Mouse (Mus musculus) lung, postnatal 10 days (tissue): Measurements from ENCODE around the gene Ddah2.

Experiments used
- DNase-seq: peaks from one replicate; pipeline ENCODE4 v3.0.0; 2021

The Ddah2 gene

DNA sequence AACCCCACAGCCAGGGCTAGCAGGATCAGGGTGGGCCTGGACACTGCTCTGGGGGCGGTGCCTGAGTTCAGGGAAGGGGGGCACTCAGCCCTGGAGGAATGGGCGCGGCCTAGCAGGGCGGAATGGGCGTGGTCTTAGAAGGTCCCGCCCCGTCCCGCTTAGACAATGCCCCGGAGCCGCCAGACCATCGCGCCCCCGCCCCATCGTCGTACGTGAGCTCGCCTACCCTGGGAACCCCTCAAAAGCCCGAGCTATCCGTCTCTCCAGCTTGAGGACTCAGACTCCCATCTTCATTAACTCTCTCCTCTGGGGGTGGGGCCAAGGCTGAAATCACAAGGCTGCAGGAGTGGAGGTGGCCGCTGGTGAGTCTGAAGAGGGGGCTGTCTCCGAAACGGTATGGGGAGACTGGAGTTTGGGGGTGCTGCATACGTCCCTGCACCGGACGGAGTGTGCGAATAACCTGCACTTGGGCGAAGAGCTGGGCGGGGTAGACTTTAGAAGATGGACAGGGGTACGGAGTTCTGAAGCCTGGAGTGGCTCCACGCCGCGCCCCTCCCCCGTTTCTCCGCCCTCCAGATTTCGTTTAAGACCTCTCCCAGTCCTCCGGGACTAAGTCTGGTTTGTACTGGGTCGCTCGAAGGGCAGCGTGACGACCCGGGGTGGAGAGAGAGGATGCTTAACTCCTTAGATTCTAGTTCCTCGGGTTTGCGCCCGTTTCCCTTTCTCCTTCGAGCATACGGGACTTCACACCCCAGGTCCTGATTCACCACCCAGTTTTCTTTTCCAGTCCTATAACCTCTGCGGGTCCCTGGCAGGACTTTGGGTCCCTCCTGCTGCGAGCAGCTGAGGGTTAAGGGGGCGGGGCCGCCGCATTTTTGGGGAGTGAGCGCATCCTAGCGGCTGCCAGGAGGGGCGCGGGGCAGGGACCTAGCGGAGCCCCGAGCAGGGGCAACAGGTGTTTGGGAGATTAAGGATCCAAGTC is at the start of gene Ddah2:
Ddah2 (plus strand) TSS at position 125 of the 982 bp plus-strand sequence.
- DNase-seq: peak; percentile 97

DNA sequence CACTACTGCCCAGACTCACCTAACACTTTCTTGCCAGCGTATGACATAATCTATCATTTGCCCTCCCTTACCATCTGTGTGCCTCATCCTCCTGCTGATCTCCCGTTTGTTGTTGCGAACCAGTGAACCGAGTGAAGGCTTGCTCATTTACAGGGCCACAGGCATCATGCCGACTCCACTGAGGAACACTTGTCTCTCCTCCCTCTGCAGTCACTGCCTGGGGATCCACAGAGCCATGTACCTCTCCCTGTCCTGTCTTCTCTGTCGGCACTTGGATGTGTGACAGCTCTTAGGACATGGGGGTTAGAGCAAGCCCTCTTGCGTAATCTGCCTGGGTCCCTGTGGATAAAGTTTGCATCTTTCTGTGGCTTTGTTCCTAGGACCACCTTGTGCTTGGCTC is 49.2 kb upstream of the Ddah2 start:
- DNase-seq: no peak

DNA sequence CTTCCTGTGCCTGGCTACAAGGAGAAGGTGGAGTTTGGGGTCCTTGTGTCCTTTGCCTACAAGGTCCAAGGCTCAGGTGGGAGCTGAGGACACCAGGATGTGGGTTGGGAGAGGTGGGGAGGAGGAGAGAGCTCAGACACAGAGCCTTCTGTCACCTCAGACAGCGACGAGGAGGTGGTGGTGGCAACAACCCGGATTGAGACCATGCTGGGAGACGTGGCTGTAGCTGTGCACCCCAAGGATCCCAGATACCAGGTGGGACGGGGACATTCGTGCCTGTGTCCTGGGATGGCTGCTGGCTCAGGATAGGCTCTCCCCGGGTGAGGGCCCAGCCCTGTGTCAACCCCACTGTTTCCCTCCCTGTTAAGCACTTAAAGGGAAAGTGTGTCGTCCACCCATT is 47.4 kb upstream of the Ddah2 start:
- no peak for DNase-seq

DNA sequence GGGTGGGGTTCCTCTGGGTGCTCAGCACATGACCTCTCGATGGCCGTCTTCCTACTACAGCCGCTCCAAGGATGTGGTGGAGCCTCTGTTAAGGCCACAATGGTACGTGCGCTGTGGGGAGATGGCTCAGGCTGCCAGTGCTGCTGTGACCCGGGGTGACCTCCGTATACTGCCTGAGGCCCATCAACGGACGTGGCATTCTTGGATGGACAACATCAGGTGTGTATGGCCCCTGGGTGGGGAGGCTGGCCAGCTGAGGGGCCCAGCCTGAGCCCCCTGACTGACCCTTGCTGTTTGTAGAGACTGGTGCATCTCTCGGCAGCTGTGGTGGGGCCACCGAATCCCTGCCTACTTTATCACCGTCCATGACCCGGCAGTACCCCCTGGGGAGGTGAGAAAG is 46.4 kb upstream of the Ddah2 start:
- DNase-seq: no peak

DNA sequence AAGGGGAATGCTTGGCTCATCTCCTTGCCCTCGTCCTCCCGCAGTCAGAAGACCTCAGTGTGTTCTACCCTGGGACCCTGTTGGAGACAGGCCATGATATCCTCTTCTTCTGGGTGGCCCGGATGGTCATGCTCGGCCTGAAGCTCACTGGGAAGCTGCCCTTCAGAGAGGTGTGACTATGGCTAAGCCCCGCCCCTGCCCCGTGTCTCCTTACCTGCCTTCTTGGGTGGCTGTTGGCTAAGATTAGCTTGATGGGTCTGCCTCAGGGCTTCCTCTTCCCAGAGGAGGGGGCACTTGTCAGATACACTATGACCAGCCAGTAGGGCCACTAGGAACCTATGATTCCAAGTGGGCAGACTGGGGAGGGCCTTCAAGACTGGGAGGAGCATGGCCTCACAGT is 45.6 kb upstream of the Ddah2 start:
- no peak for DNase-seq

DNA sequence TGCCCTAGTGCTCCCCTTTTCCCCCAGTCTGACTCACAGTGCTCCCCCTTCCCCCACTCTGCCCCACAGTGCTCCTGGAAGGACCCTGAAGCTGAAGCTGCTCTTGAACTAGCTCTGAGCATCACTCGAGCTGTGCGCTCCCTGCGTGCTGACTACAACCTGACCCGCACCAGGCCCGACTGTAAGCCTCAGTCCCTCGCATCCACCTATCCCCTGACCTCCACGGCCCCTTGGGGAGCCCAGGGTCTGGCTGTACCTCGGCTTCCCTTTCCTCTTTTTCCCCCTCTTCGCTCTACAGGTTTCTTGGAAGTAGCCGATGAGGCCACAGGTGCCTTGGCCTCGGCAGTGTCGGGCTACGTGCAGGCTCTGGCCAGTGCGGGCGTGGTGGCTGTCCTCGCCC is 43.5 kb upstream of the Ddah2 start:
- no peak for DNase-seq

GRCm38 (mm10) chr17:35016376-35016775 is 42.5 kb upstream of the Ddah2 start, which contains the start of gene Vwa7:
Gene Vwa7 (plus strand): TSS chr17:35016579.
- DNase-seq: peak; percentile 52

DNA sequence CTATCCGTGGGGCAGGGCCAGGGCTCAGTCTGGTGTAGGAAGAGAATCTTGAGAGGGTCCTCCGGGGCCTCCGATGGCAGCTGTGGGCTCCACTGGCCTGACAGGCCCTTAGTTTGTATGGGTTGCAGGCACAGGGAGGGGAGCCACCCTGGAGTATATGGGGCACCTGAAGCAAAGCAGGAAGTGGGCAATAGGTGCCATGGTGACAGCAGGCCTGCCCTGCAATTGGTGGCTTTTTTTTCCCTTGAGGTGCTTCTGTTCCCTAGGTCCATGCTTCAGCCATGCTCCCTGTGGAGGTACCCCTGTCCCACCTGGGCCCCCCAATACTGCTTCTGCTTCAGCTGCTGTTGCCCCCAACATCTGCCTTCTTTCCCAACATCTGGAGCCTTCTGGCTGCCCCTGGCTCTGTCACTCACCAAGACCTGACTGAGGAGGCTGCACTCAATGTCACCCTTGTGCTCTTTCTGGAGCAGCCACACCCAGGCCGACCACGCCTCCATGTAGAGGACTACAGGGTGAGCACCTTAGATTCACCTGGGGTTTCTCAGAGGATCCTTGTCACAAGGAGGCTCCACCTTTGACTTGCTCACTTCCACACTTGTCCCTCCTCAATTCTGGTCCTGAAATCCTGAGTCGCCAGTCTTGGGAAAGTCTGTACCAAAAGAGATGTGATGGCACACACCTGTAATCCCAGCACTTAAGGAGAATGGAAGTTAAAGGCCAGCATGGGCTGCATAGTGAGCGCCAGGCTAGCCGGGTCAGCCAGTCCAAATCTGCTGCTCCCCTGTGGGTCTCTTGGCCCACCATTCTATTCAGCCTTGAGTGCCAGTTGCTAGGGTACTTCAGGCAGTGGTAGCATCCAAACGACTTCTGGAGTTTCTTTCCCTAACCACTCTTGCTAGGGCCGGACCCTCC is 41.8 kb upstream of the Ddah2 start:
- no peak for DNase-seq

DNA sequence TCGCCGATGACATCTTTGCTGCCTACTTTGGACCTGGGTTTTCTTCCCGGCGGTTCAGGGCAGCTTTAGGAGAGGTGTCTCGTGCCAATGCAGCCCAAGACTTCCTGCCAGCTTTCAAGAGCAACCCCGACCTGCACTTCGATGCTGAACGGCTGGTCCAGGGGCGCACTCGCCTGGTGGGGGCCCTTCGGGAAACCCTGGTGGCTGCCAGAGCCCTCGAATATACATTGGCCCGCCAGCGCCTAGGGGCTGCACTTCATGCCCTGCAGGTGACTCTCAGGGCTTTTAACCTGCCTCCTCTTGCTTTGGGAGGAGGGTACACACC is 41.2 kb upstream of the Ddah2 start:
- no peak for DNase-seq

GRCm38 (mm10) chr17:35018171-35018570 is 40.7 kb upstream of the Ddah2 start:
- no peak for DNase-seq

GRCm38 (mm10) chr17:35019894-35020293 is 38.9 kb upstream of the Ddah2 start:
- no peak for DNase-seq

- no peak for DNase-seq
These were observed 38.3 kb upstream of the Ddah2 start for GRCm38 (mm10) chr17:35020551-35020950.

GRCm38 (mm10) chr17:35021163-35021808 is 37.5 kb upstream of the Ddah2 start:
- peak; percentile 94 for DNase-seq

DNA sequence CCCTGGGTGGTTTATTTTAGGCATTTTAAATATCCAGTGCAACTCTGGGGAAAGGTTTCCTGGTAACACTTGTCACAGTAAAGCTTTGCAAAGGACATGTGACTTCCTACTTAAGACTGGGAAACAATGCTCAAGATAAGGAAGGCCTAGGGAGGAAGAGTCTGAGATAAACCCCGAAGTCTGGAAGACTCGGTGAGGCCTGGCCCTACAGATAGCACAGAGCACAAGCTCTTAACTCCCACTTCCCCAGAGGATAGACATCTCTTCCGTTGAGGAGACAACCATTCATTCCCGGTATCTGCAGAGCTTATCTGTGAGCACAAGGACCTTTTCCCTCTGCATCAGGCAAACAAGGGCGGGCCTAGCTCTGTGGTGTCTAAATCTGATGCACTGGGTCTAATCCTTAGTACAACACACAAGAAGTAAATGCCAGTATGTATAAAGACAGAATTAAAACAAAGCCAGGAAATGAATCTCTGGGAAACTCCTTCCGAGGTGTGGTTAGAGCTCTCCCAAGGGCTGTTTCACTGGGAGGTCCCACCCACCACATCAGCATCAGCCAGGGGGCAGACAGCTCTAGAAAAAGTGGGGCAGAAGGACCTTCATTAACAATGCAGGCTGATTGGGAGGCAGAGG is 36.9 kb upstream of the Ddah2 start:
- DNase-seq: peak; percentile 75

- DNase-seq: no peak
These were observed 36.2 kb upstream of the Ddah2 start for GRCm38 (mm10) chr17:35022541-35023060.

GRCm38 (mm10) chr17:35023221-35023620 is 35.6 kb upstream of the Ddah2 start:
- no peak for DNase-seq

DNA sequence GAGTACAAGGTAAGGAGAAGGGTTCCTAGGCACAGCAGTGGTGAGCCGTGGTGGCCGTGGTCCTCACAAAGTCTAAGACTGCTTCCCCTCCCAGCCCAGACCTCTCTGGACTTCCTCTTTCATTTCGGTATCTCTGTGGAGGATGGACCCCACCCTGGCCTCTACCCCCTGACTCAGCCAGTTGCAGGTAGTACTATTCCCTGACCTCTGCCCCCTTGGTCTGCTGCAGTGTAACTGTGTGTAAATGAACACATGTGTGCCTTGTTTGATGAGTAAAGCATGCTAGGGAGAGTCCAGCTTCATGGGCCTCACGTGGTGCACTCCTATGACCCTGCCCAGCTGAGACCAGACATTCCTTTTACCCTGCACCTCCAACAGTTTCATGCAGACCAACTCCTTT is 35.1 kb upstream of the Ddah2 start:
- no peak for DNase-seq

- no peak for DNase-seq
These were observed 34.6 kb upstream of the Ddah2 start for GRCm38 (mm10) chr17:35024261-35024660.

DNA sequence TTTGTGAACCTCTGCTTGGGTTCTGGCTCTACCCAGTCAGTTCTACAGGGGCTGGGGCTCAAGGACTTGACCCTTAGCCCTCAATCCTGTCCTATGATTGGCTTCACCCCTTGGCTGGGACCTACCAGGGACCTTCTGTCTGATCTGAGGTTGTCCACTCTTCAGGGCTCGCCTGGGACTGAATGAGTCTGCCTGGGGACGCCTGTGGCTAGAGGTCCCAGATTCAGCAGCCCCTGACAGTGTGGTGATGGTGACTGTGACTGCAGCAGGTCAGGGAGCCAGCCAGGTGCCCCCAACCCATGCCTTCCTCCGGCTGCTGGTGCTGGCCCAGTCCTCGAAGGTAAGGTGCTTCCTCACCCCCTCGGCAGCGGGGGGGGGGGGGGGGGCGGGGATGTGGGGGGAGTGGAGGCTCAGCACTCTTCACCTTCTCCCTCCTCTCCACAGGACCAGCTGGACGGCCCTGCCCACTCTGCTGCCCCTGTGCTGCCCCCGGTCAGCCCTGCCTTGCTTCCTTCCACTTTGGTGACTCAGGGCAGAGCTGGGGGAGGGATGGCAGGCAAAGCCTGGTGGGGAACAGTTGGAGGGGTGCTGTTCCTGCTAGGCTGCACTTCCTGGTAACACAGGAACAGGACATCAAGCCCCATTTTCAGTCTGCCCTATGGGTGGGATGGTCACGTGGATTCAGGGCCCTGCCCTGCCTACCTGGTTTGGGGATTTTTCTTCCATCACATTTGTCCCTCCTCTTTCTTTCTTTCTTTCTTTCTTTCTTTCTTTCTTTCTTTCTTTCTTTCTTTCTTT is 33.9 kb upstream of the Ddah2 start:
- DNase-seq: peak; percentile 50

GRCm38 (mm10) chr17:35026206-35026605 is 32.6 kb upstream of the Ddah2 start:
- no peak for DNase-seq

DNA sequence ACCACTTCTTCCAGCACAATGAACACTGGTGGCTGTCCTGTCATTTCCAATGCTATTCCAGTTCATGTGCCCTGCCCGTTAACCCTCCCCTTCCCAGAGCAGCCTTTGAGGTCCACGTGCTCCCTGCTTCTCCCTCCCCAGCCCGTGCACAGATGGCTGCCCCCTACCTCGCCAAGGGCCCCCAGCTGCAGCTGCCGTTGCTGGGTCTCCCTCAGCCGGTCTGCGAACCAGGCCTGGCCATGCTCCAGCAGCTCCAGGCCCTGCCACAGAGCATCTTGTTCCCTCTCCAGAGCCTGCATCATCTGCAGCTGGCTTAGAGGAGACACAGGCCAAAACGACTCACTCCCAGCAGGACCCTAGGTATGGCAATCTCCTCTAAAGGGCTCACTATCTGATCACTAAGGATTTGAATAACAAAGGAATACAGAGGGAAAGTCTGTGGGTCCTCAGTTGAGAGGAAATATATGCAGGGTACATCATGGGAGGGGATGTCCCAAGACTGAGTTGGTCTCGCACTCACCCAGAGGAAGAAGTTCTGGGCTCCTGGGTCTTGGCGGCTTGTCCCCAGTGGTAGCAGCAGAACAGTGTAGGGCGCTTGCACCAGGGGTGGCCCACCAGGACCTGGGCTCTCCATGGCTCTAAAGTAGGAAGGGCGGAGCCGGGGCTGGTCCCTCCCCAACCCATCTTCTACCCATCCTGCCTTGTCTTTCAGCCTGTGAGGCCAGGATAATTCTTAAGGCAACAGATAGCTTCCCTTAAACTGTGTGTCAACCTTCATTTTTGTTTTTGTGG is 31.4 kb upstream of the Ddah2 start, which contains the start of gene Sapcd1:
Sapcd1 (minus strand) TSS at position 740 of the 792 bp plus-strand sequence.
- no peak for DNase-seq
